Mouse (Mus musculus) heart, adult 9 months (tissue): ENCODE data around the gene Gm28551.

ENCODE experiments used
- DNase-seq, 2 experiments: peaks; one replicate each; pipeline ENCODE4 v3.0.0; 2022; ENCODE audit warnings: low spot score in 2 of 2

The Gm28551 gene

DNA sequence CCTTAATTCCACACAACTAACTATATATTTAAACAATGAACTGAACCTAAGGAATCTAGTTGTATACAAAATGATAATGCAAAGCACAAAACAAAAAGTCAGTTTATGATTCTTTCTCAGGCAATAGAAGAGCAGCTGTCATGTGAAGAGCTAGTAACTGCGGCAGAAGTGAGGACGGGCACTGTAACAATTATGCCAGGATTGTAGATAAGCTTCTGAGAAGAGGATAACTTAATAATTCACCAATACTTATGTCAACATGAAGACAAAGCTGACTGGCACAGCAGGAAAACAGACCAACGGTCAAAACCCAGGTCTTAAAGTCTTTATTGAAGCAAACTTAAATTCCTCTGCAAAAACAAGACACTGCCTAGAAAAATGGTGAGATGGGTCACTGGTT, 61.3 kb downstream of the Gm28551 start:
- DNase-seq: no peak
